Mouse (Mus musculus) G1E (cell line): ENCODE results near the gene Tbc1d1. TPM values are rescaled to one million over a fixed set of nuclear protein-coding genes. Genes with fewer than 3 reads are reported as not detected.

Experiments
- ATAC-seq: 2 replicates; pipeline ENCODE4 v1.8.0; 2016; ENCODE audit warnings: mild to moderate bottlenecking; ENCODE audit not compliant: insufficient number of reproducible peaks, poor library complexity, low FRiP score, severe bottlenecking; ENCODE audit errors: extremely low read depth
- DNase-seq: peaks from one replicate; pipeline ENCODE4 v3.0.0; 2012; ENCODE audit warnings: low spot score
- H3K27me3 ChIP-seq: 2 replicates; pipeline ENCODE4 v1.6.1; 2012; ENCODE audit warnings: mild to moderate bottlenecking, low read length, inconsistent platforms; ENCODE audit not compliant: insufficient read depth
- H3K36me3 ChIP-seq: replicated peaks from 2 replicates; pipeline ENCODE3; 2012; ENCODE audit warnings: mild to moderate bottlenecking, inconsistent platforms
- H3K4me1 ChIP-seq: 2 replicates; pipeline ENCODE4 v1.6.1; 2012; ENCODE audit warnings: low read depth, low read length, inconsistent platforms, mixed read lengths; ENCODE audit not compliant: insufficient read depth
- H3K4me3 ChIP-seq: 2 replicates; pipeline ENCODE4 v1.5.1; 2012; ENCODE audit warnings: low read depth, mild to moderate bottlenecking, inconsistent platforms, low read length, moderate library complexity, mixed read lengths
- H3K9me3 ChIP-seq: replicated peaks from 2 replicates; pipeline ENCODE4 v1.6.1; 2012; ENCODE audit warnings: inconsistent platforms
- CTCF ChIP-seq: IDR thresholded peaks from 2 replicates; pipeline ENCODE4 v1.5.1; 2012; ENCODE audit warnings: low read depth, low read length, inconsistent platforms, mixed read lengths
- GATA1 ChIP-seq: IDR thresholded peaks from 2 replicates; pipeline ENCODE4 v1.6.1; 2012; ENCODE audit warnings: borderline replicate concordance, low read length, inconsistent platforms, mixed read lengths
- GATA2 ChIP-seq: IDR thresholded peaks from 2 replicates; pipeline ENCODE4 v1.6.1; 2012; ENCODE audit warnings: low read depth, low read length, inconsistent platforms, borderline replicate concordance
- POLR2AphosphoS5 ChIP-seq: IDR thresholded peaks from 2 replicates; pipeline ENCODE4 v1.6.1; 2012; ENCODE audit warnings: low read depth, low read length, inconsistent platforms; ENCODE audit not compliant: insufficient replicate concordance
- TAL1 ChIP-seq: conservative IDR thresholded peaks from 2 replicates; pipeline ENCODE4 v1.6.1; 2012; ENCODE audit warnings: low read depth, low read length, inconsistent platforms, mixed read lengths
- polyA plus RNA-seq: library from polyadenylated mRNA; stranded (reverse); fragments of >175 nt; gene quantifications from 2 replicates; pipeline ENCODE4 v1.2.3, GENCODE M21; 2012
- total RNA-seq, 2 experiments: library from RNA; stranded (forward) in 1 of 2; stranded (reverse) in 1 of 2; fragments of 200-1000 nt in 1 of 2; fragments of >200 nt in 1 of 2; fragmentation: Nextera tagmentation in 1 of 2; gene quantifications; 2 replicates each; pipeline ENCODE4 v1.2.3; 2014 to 2017

Gene Tbc1d1
- total and polyA plus RNA-seq, 3 experiments, result 4.2 to 17.3 (median 11.7) TPM

GRCm38 (mm10) chr5:64217256-64217655, 61.2 kb downstream of the Tbc1d1 start:
- no peak for ATAC-seq
- no peak for TF ChIP-seq GATA1
- Histone ChIP-seq H3K4me3 (no peak overlapping the region), H3K36me3 (no peaks in the 10 kb centered on the region), H3K27me3 (peaks cover 13% of the 10 kb centered on the region; the same call in 1 of the 2 replicates), H3K4me1 (no peaks in the 10 kb centered on the region; the same call in 1 of the 2 replicates), H3K9me3 (no peaks in the 10 kb centered on the region)
- DNase-seq, result no peak

- no peaks in the 10 kb centered on the region for H3K9me3 ChIP-seq
- H3K27me3 ChIP-seq, result peaks cover 11% of the 10 kb centered on the region; the same call in 1 of the 2 replicates
- no peaks in the 10 kb centered on the region; the same call in 1 of the 2 replicates for H3K4me1 ChIP-seq
- ATAC-seq (no peak), DNase-seq (no peak)
- no peaks in the 10 kb centered on the region for H3K36me3 ChIP-seq
- H3K4me3 ChIP-seq, result no peak overlapping the region
- no peak for TF ChIP-seq GATA2
- no peak for TF ChIP-seq CTCF
- TF ChIP-seq POLR2AphosphoS5, result no peak
- TF ChIP-seq GATA1, result no peak
These were observed 61.9 kb downstream of the Tbc1d1 start for GRCm38 (mm10) chr5:64217816-64218602.

GRCm38 (mm10) chr5:64218603-64218999, 62.5 kb downstream of the Tbc1d1 start:
- Histone ChIP-seq H3K4me1 (no peaks in the 10 kb centered on the region; the same call in 1 of the 2 replicates), H3K27me3 (peaks cover 11% of the 10 kb centered on the region; the same call in 1 of the 2 replicates), H3K9me3 (no peaks in the 10 kb centered on the region), H3K4me3 (no peak overlapping the region), H3K36me3 (no peaks in the 10 kb centered on the region)
- DNase-seq (no peak), ATAC-seq (no peak)
- TF ChIP-seq GATA2 (no peak), GATA1 (no peak), TAL1 (no peak), CTCF (no peak), POLR2AphosphoS5 (no peak)

GRCm38 (mm10) chr5:64220776-64221175, 64.7 kb downstream of the Tbc1d1 start:
- ATAC-seq (no peak), DNase-seq (no peak)
- no peak overlapping the region for H3K4me3 ChIP-seq
- no peaks in the 10 kb centered on the region for H3K36me3 ChIP-seq
- H3K9me3 ChIP-seq, result no peaks in the 10 kb centered on the region
- TF ChIP-seq POLR2AphosphoS5 (no peak), GATA1 (no peak), TAL1 (no peak), CTCF (no peak), GATA2 (no peak)
- peaks cover 16% of the 10 kb centered on the region; the same call in 1 of the 2 replicates for H3K27me3 ChIP-seq
- no peaks in the 10 kb centered on the region; the same call in 1 of the 2 replicates for H3K4me1 ChIP-seq

GRCm38 (mm10) chr5:64224735-64225425, 68.8 kb downstream of the Tbc1d1 start:
- Histone ChIP-seq H3K9me3 (no peaks in the 10 kb centered on the region), H3K27me3 (peaks cover 8% of the 10 kb centered on the region; the same call in 1 of the 2 replicates), H3K4me3 (no peak overlapping the region), H3K36me3 (peaks cover 3% of the 10 kb centered on the region), H3K4me1 (peaks cover 10% of the 10 kb centered on the region)
- no peak for ATAC-seq
- no peak for DNase-seq
- TF ChIP-seq CTCF (no peak), GATA1 (no peak), TAL1 (no peak), GATA2 (no peak)

- Histone ChIP-seq H3K9me3 (no peaks in the 10 kb centered on the region), H3K4me3 (no peak overlapping the region), H3K4me1 (peaks cover 19% of the 10 kb centered on the region), H3K36me3 (peaks cover 3% of the 10 kb centered on the region), H3K27me3 (peaks cover 8% of the 10 kb centered on the region; the same call in 1 of the 2 replicates)
- no peak for TF ChIP-seq POLR2AphosphoS5
- no peak for TF ChIP-seq CTCF
- no peak for TF ChIP-seq GATA2
- TF ChIP-seq GATA1, result no peak
- TF ChIP-seq TAL1, result no peak
- DNase-seq (no peak), ATAC-seq (no peak)
These were observed 72.1 kb downstream of the Tbc1d1 start for GRCm38 (mm10) chr5:64228252-64228651.
